Mouse (Mus musculus) intestine, embryonic 16.5 days (tissue): ENCODE measurements around the gene Rspo4. TPM values are rescaled to one million over a fixed set of nuclear protein-coding genes. Genes with fewer than 3 reads are reported as not detected.
A peak's percentile ranks its signal among the peaks of the same experiment; 100 is the strongest.

Experiments
- ATAC-seq: fragments of 200-750 bp; cut with Nextera tagmentation; 2 replicates; pipeline ENCODE4 v1.8.0; 2017; ENCODE audit warnings: moderate TSS enrichment, moderate library complexity
- H3K27ac ChIP-seq: fragments of 300-500 bp; sonication (generic); 2 replicates; pipeline ENCODE4 v1.5.1; 2014; ENCODE audit warnings: mild to moderate bottlenecking, low read length
- H3K27me3 ChIP-seq: fragments of 300-500 bp; sonication (generic); replicated peaks from 2 replicates; pipeline ENCODE4 v1.6.1; 2014; ENCODE audit warnings: low read length, control low read depth, mixed read lengths; ENCODE audit not compliant: control insufficient read depth, insufficient read depth
- H3K36me3 ChIP-seq: fragments of 300-500 bp; sonication (generic); 2 replicates; pipeline ENCODE4 v1.6.1; 2014; ENCODE audit warnings: low read length, control low read depth; ENCODE audit not compliant: control insufficient read depth, insufficient read depth
- H3K4me1 ChIP-seq: fragments of 300-500 bp; sonication (generic); 2 replicates; pipeline ENCODE4 v1.6.1; 2014; ENCODE audit warnings: low read length, control low read depth, mixed read lengths; ENCODE audit not compliant: control insufficient read depth, insufficient read depth
- H3K4me2 ChIP-seq: fragments of 300-500 bp; sonication (generic); 2 replicates; pipeline ENCODE4 v1.6.1; 2014; ENCODE audit warnings: low read depth, low read length, control low read depth
- H3K4me3 ChIP-seq: fragments of 300-500 bp; sonication (generic); 2 replicates; pipeline ENCODE4 v1.5.1; 2014; ENCODE audit warnings: mild to moderate bottlenecking, low read length
- H3K9ac ChIP-seq: fragments of 300-500 bp; sonication (generic); 2 replicates; pipeline ENCODE4 v1.6.1; 2014; ENCODE audit warnings: low read depth, low read length
- H3K9me3 ChIP-seq: fragments of 300-500 bp; sonication (generic); 2 replicates; pipeline ENCODE4 v1.6.1; 2016; ENCODE audit warnings: low read length, control low read depth; ENCODE audit not compliant: control insufficient read depth
- WGBS: fragments of 180-500 bp; shearing (Covaris S2); extraction: QIAGEN DNeasy Blood & Tissue Kit; methylation state at CpG from one replicate; pipeline ENCODE4 v1.1.7; 2014; 5-methylcytosine and 5-hydroxymethylcytosine counted together
- polyA plus RNA-seq: library from polyadenylated mRNA; unstranded; fragments of >200 nt; fragmentation: Nextera tagmentation; extraction: Ambion mirVana; gene quantifications from 2 replicates; pipeline ENCODE4 v1.2.1, GENCODE M21; 2015

The Rspo4 gene
- 0.05 TPM in 1 of 2 replicates, not detected in the other for polyA plus RNA-seq

DNA sequence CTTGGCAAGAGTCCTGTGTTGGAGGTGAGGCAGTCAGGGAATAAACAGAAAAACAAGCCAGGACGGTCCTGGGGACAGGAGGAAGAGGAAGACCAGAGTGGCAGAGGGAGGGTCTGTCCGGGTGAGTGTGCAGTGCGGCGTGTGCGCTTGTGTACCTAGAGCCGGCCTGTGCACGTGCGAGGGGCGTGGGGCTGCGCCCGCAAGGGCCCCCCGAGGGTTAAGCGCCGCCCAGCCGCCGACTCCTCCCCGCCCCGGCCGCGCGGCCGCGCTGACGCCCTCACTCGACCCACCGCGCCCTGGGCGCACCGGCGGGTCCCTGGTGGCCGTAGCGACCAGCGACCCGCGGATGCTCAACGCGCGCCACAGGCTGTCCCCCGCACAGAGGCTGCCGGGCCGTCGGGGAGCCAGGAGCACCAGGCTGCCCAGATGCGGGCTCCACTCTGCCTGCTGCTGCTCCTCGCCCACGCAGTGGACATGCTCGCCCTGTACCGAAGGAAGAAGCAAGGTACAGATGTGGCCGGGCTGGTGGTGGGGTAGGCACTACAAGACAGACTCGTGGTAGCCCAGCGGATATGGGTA, at the start of gene Rspo4:
Gene Rspo4 (plus strand): TSS at position 280 of the 579 bp plus-strand sequence.
- H3K4me1 ChIP-seq: peaks cover 7% of the 10 kb centered on the region
- no peaks in the 10 kb centered on the region for H3K36me3 ChIP-seq
- H3K4me2 ChIP-seq: peak within 1 kb of the TSS; percentile 74
- H3K4me3 ChIP-seq: peak within 1 kb of the TSS; percentile 43
- H3K27ac ChIP-seq: no peak within 1 kb of the TSS
- H3K9me3 ChIP-seq: no peaks in the 10 kb centered on the region
- 2% methylated on average over 48 of the region's 50 CpGs for WGBS
- peak; percentile 75 for ATAC-seq
- H3K9ac ChIP-seq: 0 out of 2 replicates have a peak within 1 kb of the TSS, but pooled peaks have one; percentile 13
- H3K27me3 ChIP-seq: peaks cover 27% of the 10 kb centered on the region

DNA sequence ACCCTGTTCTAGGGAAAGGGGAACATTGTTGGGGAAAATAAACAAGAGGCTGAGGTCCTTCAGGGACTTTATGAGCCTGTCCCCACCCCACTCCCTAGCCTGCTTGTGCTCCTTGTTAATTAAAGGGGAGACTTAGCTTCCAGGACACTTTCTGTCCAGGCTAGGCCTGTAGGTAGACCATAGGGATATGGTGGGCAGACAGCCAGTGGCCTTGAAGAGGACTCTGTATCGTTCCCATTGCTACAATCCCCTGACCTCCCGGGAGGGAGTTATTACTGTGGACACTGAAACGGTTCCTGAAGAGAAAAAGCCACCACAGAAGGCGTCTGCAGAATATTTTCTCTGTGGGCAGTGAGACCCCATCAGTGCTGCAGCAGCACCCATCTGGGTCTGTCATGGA, 27.1 kb upstream of the Rspo4 start:
- Histone ChIP-seq H3K4me1 (no peaks in the 10 kb centered on the region), H3K9ac (no peak overlapping the region), H3K4me3 (no peak overlapping the region), H3K27ac (no peak overlapping the region), H3K9me3 (no peaks in the 10 kb centered on the region), H3K4me2 (no peak overlapping the region), H3K27me3 (no peaks in the 10 kb centered on the region), H3K36me3 (no peaks in the 10 kb centered on the region)
- 70% methylated on average over 4 of the region's 4 CpGs for WGBS
- ATAC-seq: no peak

DNA sequence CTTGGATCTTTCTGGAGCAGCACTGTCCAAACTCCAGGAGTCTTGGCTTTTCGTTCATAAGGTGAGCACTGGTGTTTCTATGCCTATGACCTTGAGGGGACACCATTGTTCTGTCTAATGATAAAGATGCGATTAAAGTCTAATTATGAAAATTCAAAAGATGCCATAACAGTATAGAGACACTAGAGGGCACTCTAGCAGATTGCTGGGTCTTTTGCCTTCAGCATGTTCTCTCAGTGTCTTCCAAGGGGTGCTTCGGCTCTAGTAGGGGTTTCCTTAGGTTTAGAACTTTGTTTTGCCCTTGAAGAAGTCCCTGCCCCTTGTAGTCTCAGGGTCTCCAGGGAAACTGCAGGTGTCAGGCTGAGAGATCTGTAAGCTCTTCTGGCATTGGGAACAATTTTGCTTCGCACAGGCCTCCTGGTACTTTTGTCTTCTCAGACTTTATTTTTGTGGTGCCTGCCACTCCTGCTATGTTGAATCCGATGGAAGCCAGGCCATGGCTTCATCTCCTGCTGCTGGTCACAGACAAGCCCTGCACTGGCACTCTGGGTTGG, 19.6 kb downstream of the Rspo4 start:
- Histone ChIP-seq H3K9me3 (no peaks in the 10 kb centered on the region), H3K27me3 (0 out of 2 replicates have a peak, but pooled peaks cover 3% of the 10 kb centered on the region), H3K4me1 (no peaks in the 10 kb centered on the region), H3K4me3 (no peak overlapping the region), H3K36me3 (no peaks in the 10 kb centered on the region), H3K4me2 (no peak overlapping the region), H3K9ac (no peak overlapping the region), H3K27ac (no peak overlapping the region)
- WGBS: 40% methylated on average over 5 of the region's 5 CpGs
- ATAC-seq: no peak

DNA sequence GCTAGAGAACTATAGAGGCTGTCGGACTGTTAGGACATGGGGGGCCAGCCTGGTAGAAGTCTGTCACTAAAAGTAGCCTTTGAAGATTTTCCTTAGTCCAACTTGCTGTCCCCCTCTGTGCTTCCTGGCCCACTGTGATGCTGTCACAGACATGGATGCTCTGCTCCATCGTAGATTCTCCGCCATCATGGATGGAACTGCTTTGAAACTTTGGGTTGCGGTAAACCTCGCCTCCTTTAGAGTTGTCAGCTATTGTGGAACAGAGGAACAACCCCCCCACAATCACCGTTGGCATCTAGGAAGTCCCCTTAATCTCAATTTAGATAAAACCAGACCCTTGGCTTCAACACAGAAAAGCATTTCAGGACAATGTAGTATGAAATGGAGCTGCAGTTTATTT, 22.2 kb downstream of the Rspo4 start:
- Histone ChIP-seq H3K36me3 (no peaks in the 10 kb centered on the region), H3K27ac (no peak overlapping the region), H3K4me2 (no peak overlapping the region), H3K27me3 (0 out of 2 replicates have a peak, but pooled peaks cover 3% of the 10 kb centered on the region), H3K9ac (no peak overlapping the region), H3K4me3 (no peak overlapping the region), H3K4me1 (no peaks in the 10 kb centered on the region), H3K9me3 (no peaks in the 10 kb centered on the region)
- 83% methylated on average over 6 of the region's 6 CpGs for WGBS
- ATAC-seq: no peak

DNA sequence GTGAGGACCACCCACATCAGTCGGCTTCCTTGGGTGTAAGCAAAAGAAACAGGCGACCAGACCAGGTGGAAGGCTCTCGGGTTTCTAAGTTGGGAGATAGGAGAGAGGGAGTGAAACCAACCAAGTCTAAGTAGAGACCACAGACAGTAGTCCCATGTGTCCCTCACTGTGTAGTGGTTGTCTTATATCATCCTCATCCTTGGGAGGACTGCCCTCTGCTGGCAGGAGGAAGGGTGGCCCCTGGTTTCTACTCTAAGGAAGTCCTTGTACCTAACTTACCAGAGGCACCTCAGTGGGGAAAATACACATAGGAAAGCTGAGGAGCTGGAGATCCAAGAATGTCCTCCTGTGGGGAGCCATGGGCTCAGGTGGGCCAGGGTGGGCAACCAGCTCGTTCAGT, 23.8 kb downstream of the Rspo4 start:
- peak; percentile 62; the same call in 1 of the 2 replicates for ATAC-seq

DNA sequence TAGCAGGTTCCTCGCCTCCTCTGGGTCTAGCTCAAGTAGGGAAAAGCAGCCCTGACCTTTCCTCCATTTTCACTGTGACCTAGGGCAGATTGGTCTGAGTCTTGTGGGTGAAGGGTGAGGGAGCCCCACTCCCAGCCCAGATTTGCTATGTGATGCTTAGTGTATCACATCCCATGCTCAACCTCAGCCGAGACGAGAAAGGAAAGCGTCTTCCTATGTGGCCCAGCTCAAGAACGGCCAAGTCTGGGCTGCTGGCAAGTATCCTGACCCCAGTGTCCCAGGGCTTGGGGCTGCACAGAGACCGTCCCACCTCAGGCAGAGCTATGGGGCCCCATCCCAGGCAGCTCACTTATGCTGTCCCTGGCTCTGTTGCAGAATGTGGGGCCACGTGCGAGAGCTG, 25.5 kb downstream of the Rspo4 start:
- H3K9ac ChIP-seq: no peak overlapping the region
- no peak overlapping the region for H3K4me2 ChIP-seq
- 83% methylated on average over 8 of the region's 8 CpGs for WGBS
- no peak for ATAC-seq
- H3K27me3 ChIP-seq: 0 out of 2 replicates have a peak, but pooled peaks cover 3% of the 10 kb centered on the region
- H3K36me3 ChIP-seq: no peaks in the 10 kb centered on the region
- H3K27ac ChIP-seq: no peak overlapping the region
- H3K4me3 ChIP-seq: no peak overlapping the region
- H3K4me1 ChIP-seq: no peaks in the 10 kb centered on the region
- H3K9me3 ChIP-seq: no peaks in the 10 kb centered on the region

More for the DNA sequence above, 23.8 kb downstream of the Rspo4 start:
- Histone ChIP-seq H3K4me2 (no peak overlapping the region), H3K4me1 (no peaks in the 10 kb centered on the region), H3K36me3 (no peaks in the 10 kb centered on the region), H3K27me3 (0 out of 2 replicates have a peak, but pooled peaks cover 3% of the 10 kb centered on the region), H3K9ac (no peak overlapping the region), H3K27ac (no peak overlapping the region), H3K4me3 (no peak overlapping the region), H3K9me3 (no peaks in the 10 kb centered on the region)
- WGBS: 30% methylated on average over 4 of the region's 4 CpGs

DNA sequence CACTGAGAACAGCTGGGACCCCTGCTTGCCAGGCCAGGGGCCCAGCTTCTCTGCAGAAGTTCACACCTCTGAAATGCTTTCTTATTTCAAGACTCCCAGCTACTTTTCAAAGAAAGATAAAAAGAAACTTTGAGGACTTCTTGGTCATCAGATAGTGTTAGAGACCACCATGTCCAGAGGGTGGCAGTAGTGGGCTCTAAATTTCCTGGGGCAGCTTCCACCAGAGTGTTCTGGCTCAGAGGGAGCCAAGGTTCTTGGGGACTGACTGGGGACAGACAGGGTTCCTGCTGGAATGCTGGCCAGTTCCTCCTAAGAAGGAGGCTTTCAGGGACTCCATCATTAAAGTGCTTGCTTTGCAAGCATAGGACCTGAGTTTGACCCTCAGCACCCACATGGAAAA, 31.8 kb downstream of the Rspo4 start:
- no peak for ATAC-seq
- Histone ChIP-seq H3K4me3 (no peak overlapping the region), H3K36me3 (no peaks in the 10 kb centered on the region), H3K27ac (no peak overlapping the region), H3K4me2 (no peak overlapping the region), H3K9me3 (no peaks in the 10 kb centered on the region), H3K4me1 (no peaks in the 10 kb centered on the region), H3K27me3 (no peaks in the 10 kb centered on the region), H3K9ac (no peak overlapping the region)

DNA sequence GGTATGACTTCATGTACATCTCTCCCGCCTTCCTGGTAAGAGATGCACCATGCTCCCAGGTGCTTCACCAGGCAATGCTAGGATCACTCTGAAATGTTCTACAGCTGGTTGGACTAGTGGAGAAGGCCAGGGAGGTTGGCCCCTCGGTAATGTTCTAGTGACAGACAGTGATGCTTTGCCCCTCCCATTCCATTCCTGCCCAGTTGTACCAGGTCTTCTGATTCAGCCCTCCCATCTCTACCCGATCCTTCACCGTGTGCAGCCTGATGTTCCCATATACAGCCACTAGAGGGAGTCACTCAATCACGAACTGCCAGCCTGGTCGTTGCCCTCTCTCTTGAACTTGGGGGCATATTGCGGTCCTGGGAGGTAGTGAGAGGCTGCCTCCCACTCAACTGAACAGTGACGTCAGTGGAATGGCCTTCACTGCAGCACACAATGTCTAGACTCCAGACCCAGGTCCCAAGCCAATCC, 33.3 kb downstream of the Rspo4 start:
- Histone ChIP-seq H3K9me3 (no peaks in the 10 kb centered on the region), H3K4me1 (no peaks in the 10 kb centered on the region), H3K36me3 (no peaks in the 10 kb centered on the region), H3K4me3 (no peak overlapping the region), H3K9ac (no peak overlapping the region), H3K27me3 (no peaks in the 10 kb centered on the region), H3K4me2 (no peak overlapping the region), H3K27ac (no peak overlapping the region)
- 14% methylated on average over 8 of the region's 8 CpGs for WGBS
- ATAC-seq: peak; percentile 75

DNA sequence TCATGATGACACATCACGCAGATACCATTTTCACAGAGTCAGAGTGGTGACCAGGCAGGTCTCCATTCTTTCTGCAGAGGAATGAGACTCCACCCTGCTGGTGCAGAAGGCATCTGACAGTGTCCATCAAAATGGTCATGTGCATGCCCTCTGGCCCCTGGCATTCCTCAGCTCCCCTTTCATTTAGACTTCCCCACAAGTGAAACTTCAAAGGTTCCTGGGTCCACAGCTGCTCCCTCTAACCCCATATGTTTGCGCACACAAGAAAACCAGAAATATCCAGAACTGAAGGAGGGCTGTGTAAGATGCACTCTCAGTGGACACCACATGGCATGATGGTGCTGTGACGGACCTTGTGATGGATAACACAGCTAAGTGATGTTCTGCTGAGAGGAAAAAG, 35.9 kb downstream of the Rspo4 start:
- no peak for ATAC-seq
- 76% methylated on average over 3 of the region's 3 CpGs for WGBS
- Histone ChIP-seq H3K4me2 (no peak overlapping the region), H3K36me3 (no peaks in the 10 kb centered on the region), H3K4me3 (no peak overlapping the region), H3K4me1 (no peaks in the 10 kb centered on the region), H3K9me3 (no peaks in the 10 kb centered on the region), H3K9ac (no peak overlapping the region), H3K27me3 (no peaks in the 10 kb centered on the region), H3K27ac (no peak overlapping the region)
